Mouse (Mus musculus) neural tube, embryonic 11.5 days (tissue): Measurements from ENCODE around the gene Gm20388. TPM values are rescaled to one million over a fixed set of nuclear protein-coding genes. Genes with fewer than 3 reads are reported as not detected.

Source experiments
- ATAC-seq: fragments of 200-750 bp; cut with Nextera tagmentation; 2 replicates; pipeline ENCODE4 v1.8.0; 2017; ENCODE audit warnings: moderate number of reproducible peaks, mild to moderate bottlenecking, moderate TSS enrichment, moderate library complexity; ENCODE audit not compliant: insufficient read depth, low FRiP score, low TSS enrichment
- DNase-seq: peaks from one replicate; pipeline ENCODE4 v3.0.0-alpha.2; 2015; ENCODE audit warnings: low spot score
- H3K27ac ChIP-seq: fragments of 300-500 bp; sonication (generic); 2 replicates; pipeline ENCODE4 v1.5.1; 2014; ENCODE audit warnings: low read depth, mild to moderate bottlenecking, low read length
- H3K27me3 ChIP-seq: fragments of 300-500 bp; sonication (generic); 2 replicates; pipeline ENCODE4 v1.6.1; 2014; ENCODE audit warnings: mild to moderate bottlenecking, low read length, mixed read lengths; ENCODE audit not compliant: control insufficient read depth, insufficient read depth
- H3K36me3 ChIP-seq: fragments of 300-500 bp; sonication (generic); 2 replicates; pipeline ENCODE4 v1.6.1; 2014; ENCODE audit warnings: mild to moderate bottlenecking, low read length, moderate library complexity, mixed read lengths; ENCODE audit not compliant: control insufficient read depth, insufficient read depth
- H3K4me1 ChIP-seq: fragments of 300-500 bp; sonication (generic); 2 replicates; pipeline ENCODE4 v1.6.1; 2014; ENCODE audit warnings: low read length, mixed read lengths; ENCODE audit not compliant: control insufficient read depth, insufficient read depth
- H3K4me2 ChIP-seq: fragments of 300-500 bp; sonication (generic); 2 replicates; pipeline ENCODE4 v1.6.1; 2014; ENCODE audit warnings: low read depth, mild to moderate bottlenecking, moderate library complexity
- H3K4me3 ChIP-seq: fragments of 300-500 bp; sonication (generic); 2 replicates; pipeline ENCODE4 v1.5.1; 2014; ENCODE audit warnings: low read depth, low read length
- H3K9ac ChIP-seq: fragments of 300-500 bp; sonication (generic); 2 replicates; pipeline ENCODE4 v1.6.1; 2014; ENCODE audit warnings: mild to moderate bottlenecking, low read length
- H3K9me3 ChIP-seq: fragments of 300-500 bp; sonication (generic); 2 replicates; pipeline ENCODE4 v1.6.1; 2016; ENCODE audit warnings: low read length; ENCODE audit not compliant: control insufficient read depth
- WGBS: fragments of 180-500 bp; shearing (Covaris S2); extraction: QIAGEN DNeasy Blood & Tissue Kit; methylation state at CpG from one replicate; pipeline ENCODE4 v1.1.7; 2014; 5-methylcytosine and 5-hydroxymethylcytosine counted together
- polyA plus RNA-seq: library from polyadenylated mRNA; unstranded; fragments of >200 nt; fragmentation: Nextera tagmentation; extraction: Ambion mirVana; gene quantifications from 2 replicates; pipeline ENCODE4 v1.2.1, GENCODE M21; 2014

Gene Gm20388
- polyA plus RNA-seq, 1 experiment from 2014 or later, result not detected

DNA sequence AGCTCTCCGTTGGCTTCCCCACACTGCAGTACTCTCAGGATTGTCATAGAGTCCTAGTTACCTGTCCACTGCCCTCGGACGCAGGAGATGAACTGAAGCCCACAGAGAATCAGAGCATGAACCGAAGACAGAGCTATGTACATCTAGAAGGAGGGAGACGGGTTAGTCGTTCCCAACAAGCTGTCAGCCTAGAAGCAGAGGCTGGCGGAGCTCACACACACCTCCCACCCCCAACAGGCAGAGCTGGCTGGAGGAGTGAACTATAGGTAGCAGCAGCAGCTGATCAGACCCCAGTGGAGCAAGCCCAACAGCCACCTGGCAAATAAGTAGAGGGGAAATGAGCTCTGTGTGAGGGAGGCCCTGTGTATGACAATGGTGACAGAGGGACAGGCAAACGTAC, 174.1 kb downstream of the Gm20388 start:
- Histone ChIP-seq H3K36me3 (peaks cover 21% of the 10 kb centered on the region), H3K4me2 (no peak overlapping the region), H3K4me1 (no peaks in the 10 kb centered on the region), H3K9ac (no peak overlapping the region), H3K4me3 (no peak overlapping the region), H3K9me3 (no peaks in the 10 kb centered on the region), H3K27ac (no peak overlapping the region), H3K27me3 (no peaks in the 10 kb centered on the region)
- no peak for DNase-seq
- ATAC-seq, result no peak
- 91% methylated on average over 8 of the region's 8 CpGs for WGBS

DNA sequence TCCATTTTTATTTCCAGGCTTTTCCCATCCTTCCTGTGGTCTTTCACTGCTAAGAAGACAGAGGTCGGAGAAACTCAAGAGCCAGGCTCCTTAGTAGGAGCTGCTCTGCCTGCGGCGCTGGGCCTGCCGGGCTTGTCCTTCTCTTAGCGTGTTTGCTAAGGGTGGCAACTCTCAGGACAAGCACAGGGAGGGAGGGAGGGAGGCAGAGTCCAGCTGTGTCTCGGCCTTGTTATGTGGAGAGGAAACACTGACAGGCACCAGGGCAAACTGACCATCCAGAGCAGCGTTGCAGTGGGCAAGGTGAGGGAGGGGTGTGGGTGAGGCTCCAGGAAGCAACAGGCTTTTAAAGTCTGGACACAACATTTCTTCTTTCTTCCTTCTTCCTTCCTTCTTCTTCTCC, 178.9 kb downstream of the Gm20388 start:
- no peak for ATAC-seq
- Histone ChIP-seq H3K27ac (no peak overlapping the region), H3K27me3 (no peaks in the 10 kb centered on the region), H3K4me3 (no peak overlapping the region), H3K36me3 (peaks cover 11% of the 10 kb centered on the region), H3K4me1 (no peaks in the 10 kb centered on the region), H3K4me2 (no peak overlapping the region), H3K9ac (no peak overlapping the region), H3K9me3 (no peaks in the 10 kb centered on the region)
- WGBS, result 79% methylated on average over 7 of the region's 7 CpGs
- DNase-seq, result no peak

- H3K4me3 ChIP-seq, result no peak overlapping the region
- H3K4me1 ChIP-seq, result no peaks in the 10 kb centered on the region
- no peaks in the 10 kb centered on the region for H3K27me3 ChIP-seq
- ATAC-seq, result no peak
- no peaks in the 10 kb centered on the region for H3K9me3 ChIP-seq
- no peak overlapping the region for H3K27ac ChIP-seq
- no peak overlapping the region for H3K4me2 ChIP-seq
- no peak overlapping the region for H3K9ac ChIP-seq
- H3K36me3 ChIP-seq, result peaks cover 10% of the 10 kb centered on the region
- no peak for DNase-seq
- whole genome bisulfite sequencing, result 95% methylated on average over 3 of the region's 3 CpGs
Measured at GRCm38 (mm10) chr8:120091032-120091431, 180.4 kb downstream of the Gm20388 start.

DNA sequence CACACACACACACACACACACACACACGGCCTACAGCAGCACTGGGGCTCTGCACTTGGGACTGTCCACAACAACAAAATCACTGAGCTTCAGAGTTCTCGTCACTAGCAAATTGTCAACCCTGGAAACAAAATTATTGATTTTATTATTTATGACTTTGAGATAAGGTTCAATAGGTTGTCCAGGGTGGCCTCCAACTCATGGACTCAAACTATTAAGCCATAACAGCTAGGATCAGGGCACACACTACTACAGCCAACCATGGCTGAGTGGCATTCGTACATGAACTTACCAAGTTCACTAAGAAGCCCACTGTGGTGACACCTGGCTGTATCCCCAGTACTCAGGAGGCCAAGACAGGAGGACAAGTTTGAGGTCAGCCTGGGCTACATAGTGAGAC, 182.5 kb downstream of the Gm20388 start:
- Histone ChIP-seq H3K4me1 (no peaks in the 10 kb centered on the region), H3K4me3 (no peak overlapping the region), H3K27ac (no peak overlapping the region), H3K27me3 (no peaks in the 10 kb centered on the region), H3K9ac (no peak overlapping the region), H3K9me3 (no peaks in the 10 kb centered on the region), H3K4me2 (no peak overlapping the region), H3K36me3 (peaks cover 2% of the 10 kb centered on the region)
- ATAC-seq (no peak), DNase-seq (no peak)
- 93% methylated on average over 3 of the region's 3 CpGs for WGBS

DNA sequence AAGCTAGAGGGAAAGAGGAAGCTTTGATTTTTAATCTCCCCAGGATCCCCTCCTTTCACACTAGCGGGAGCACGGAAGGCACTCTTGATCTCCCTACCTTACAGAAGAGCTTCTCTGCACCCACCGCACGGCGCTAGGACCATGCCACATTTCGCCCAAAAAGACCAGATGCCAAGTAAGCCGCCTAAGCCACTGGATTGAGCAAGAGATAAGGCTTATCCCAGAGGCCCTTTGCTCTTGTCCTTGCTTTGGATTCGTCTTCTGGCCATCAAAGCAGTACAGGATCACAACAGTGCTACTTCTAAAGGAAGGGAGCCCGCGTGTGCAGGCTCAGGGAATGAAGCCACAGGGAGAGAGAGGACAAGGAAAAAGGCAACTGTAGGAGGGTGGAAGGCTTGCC, 184.2 kb downstream of the Gm20388 start:
- H3K9me3 ChIP-seq, result no peaks in the 10 kb centered on the region
- H3K27me3 ChIP-seq, result no peaks in the 10 kb centered on the region
- no peak overlapping the region for H3K4me3 ChIP-seq
- ATAC-seq (no peak), DNase-seq (no peak)
- H3K4me2 ChIP-seq, result no peak overlapping the region
- no peak overlapping the region for H3K27ac ChIP-seq
- H3K9ac ChIP-seq, result no peak overlapping the region
- peaks cover under 1% of the 10 kb centered on the region; the same call in 1 of the 2 replicates for H3K4me1 ChIP-seq
- WGBS, result 91% methylated on average over 10 of the region's 10 CpGs
- H3K36me3 ChIP-seq, result peaks cover 2% of the 10 kb centered on the region

GRCm38 (mm10) chr8:120096486-120096885, 185.8 kb downstream of the Gm20388 start:
- ATAC-seq (no peak), DNase-seq (no peak)
- Histone ChIP-seq H3K9ac (no peak overlapping the region), H3K27ac (no peak overlapping the region), H3K4me3 (no peak overlapping the region), H3K36me3 (peaks cover 2% of the 10 kb centered on the region; the same call in 1 of the 2 replicates), H3K9me3 (no peaks in the 10 kb centered on the region), H3K4me1 (peaks cover 8% of the 10 kb centered on the region), H3K27me3 (no peaks in the 10 kb centered on the region), H3K4me2 (no peak overlapping the region)
- 73% methylated on average over 2 of the region's 2 CpGs for WGBS

GRCm38 (mm10) chr8:120100388-120101067, 189.9 kb downstream of the Gm20388 start:
- H3K9me3 ChIP-seq, result no peaks in the 10 kb centered on the region
- peak overlapping the region; percentile 97 for H3K4me3 ChIP-seq
- ATAC-seq (no peak), DNase-seq (no peak)
- 4% methylated on average over 25 of the region's 25 CpGs for WGBS
- H3K4me1 ChIP-seq, result peaks cover 19% of the 10 kb centered on the region
- no peaks in the 10 kb centered on the region for H3K27me3 ChIP-seq
- no peaks in the 10 kb centered on the region for H3K36me3 ChIP-seq
- H3K9ac ChIP-seq, result peak overlapping the region; percentile 88
- peak overlapping the region; percentile 92 for H3K4me2 ChIP-seq
- peak overlapping the region; percentile 78; the same call in 1 of the 2 replicates for H3K27ac ChIP-seq

DNA sequence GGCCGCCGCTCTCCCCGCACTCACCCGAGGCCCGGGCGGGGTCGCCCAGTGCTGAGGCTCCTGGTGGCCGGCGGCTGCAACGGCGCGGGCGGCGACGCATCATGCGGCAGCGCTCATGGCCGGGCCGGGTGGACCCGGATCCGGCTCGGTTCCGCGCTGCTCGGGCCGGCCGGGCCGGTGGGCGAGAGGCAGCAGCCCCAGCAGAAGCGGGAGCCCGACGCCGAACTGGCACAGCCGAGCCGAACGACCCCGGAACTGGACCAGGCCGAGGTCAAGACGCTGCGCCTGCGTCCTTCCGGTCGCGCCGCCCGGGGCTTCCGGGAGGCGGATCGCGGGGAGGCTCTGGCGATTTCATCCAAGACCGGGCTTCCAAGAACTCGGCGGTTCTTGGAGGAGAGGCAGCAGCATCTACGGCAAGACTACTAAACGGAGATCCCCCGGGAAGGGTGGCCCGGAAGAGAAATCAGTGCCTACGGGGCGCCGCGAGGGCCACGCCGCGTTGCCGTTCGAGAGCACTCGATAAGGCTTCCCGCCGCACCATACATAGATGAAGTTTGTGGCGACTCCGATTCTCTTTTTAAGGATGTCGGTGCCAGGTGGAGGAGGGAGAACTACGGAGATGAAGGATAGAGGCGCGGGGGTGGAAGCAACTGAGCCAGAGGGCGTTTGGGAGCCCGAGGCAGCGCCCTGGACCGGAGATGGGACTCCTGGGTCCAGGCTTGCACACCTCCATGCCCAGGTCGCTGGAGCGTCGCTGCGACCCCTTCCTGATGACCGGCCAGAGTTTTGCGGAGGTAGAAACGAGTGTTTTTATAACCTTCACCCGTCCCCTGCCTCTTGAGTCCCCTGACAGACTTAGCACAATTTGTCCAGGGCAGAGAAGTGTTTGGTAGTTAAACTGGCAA, 190.7 kb downstream of the Gm20388 start, which contains the start of gene Zdhhc7:
Zdhhc7 (minus strand) TSS at position 415 of the 905 bp plus-strand sequence.
- DNase-seq, result peak; percentile 80
- ATAC-seq, result peak; percentile 50; the same call in 1 of the 2 replicates
- Histone ChIP-seq H3K36me3 (no peaks in the 10 kb centered on the region), H3K4me2 (peak within 1 kb of the TSS; percentile 92), H3K27ac (peak within 1 kb of the TSS; percentile 78), H3K9ac (peak within 1 kb of the TSS; percentile 88), H3K4me3 (peak within 1 kb of the TSS; percentile 97), H3K9me3 (no peaks in the 10 kb centered on the region), H3K4me1 (peaks cover 19% of the 10 kb centered on the region), H3K27me3 (no peaks in the 10 kb centered on the region)
- WGBS, result under 1% methylated on average over 75 of the region's 88 CpGs
